Mouse (Mus musculus) intestine, embryonic 14.5 days (tissue): Measurements from ENCODE around the gene Clec16a. TPM values are rescaled to one million over a fixed set of nuclear protein-coding genes. Genes with fewer than 3 reads are reported as not detected.

Source experiments
- ATAC-seq: fragments of 200-750 bp; cut with Nextera tagmentation; replicated peaks from 2 replicates; pipeline ENCODE4 v1.8.0; 2017; ENCODE audit warnings: low read depth, moderate number of reproducible peaks, moderate TSS enrichment, moderate library complexity; ENCODE audit not compliant: low FRiP score, low TSS enrichment
- DNase-seq: peaks from one replicate; pipeline ENCODE4 v3.0.0-alpha.2; 2018; ENCODE audit warnings: low spot score
- H3K27ac ChIP-seq: fragments of 300-500 bp; sonication (generic); 2 replicates; pipeline ENCODE4 v1.5.1; 2014; ENCODE audit warnings: low read depth, mild to moderate bottlenecking, control low read depth
- H3K27me3 ChIP-seq: fragments of 300-500 bp; sonication (generic); replicated peaks from 2 replicates; pipeline ENCODE4 v1.6.1; 2014; ENCODE audit warnings: low read length, control low read depth; ENCODE audit not compliant: control insufficient read depth, insufficient read depth
- H3K36me3 ChIP-seq: fragments of 300-500 bp; sonication (generic); 2 replicates; pipeline ENCODE4 v1.6.1; 2014; ENCODE audit warnings: low read length, control low read depth; ENCODE audit not compliant: control insufficient read depth, insufficient read depth
- H3K4me1 ChIP-seq: fragments of 300-500 bp; sonication (generic); replicated peaks from 2 replicates; pipeline ENCODE4 v1.6.1; 2014; ENCODE audit warnings: low read length, control low read depth, mixed read lengths; ENCODE audit not compliant: control insufficient read depth, insufficient read depth
- H3K4me2 ChIP-seq: fragments of 300-500 bp; sonication (generic); 2 replicates; pipeline ENCODE4 v1.6.1; 2014; ENCODE audit warnings: low read length
- H3K4me3 ChIP-seq: fragments of 300-500 bp; sonication (generic); 2 replicates; pipeline ENCODE4 v1.5.1; 2014; ENCODE audit warnings: low read depth, low read length, control low read depth, mixed read lengths
- H3K9ac ChIP-seq: fragments of 300-500 bp; sonication (generic); 2 replicates; pipeline ENCODE4 v1.6.1; 2014; ENCODE audit warnings: mild to moderate bottlenecking, low read length
- H3K9me3 ChIP-seq: fragments of 300-500 bp; sonication (generic); 2 replicates; pipeline ENCODE4 v1.6.1; 2016; ENCODE audit warnings: low read length, control low read depth; ENCODE audit not compliant: control insufficient read depth
- WGBS: fragments of 180-500 bp; shearing (Covaris S2); extraction: QIAGEN DNeasy Blood & Tissue Kit; methylation state at CpG from one replicate; pipeline ENCODE4 v1.1.7; 2014; 5-methylcytosine and 5-hydroxymethylcytosine counted together
- polyA plus RNA-seq: library from polyadenylated mRNA; unstranded; fragments of >200 nt; fragmentation: Nextera tagmentation; extraction: Ambion mirVana; gene quantifications from 2 replicates; pipeline ENCODE4 v1.2.1, GENCODE M21; 2014

Clec16a gene
- polyA plus RNA-seq, 1 experiment from 2014 or later, result 26.6 TPM

- peak overlapping the region; percentile 43; the same call in 1 of the 2 replicates for H3K27ac ChIP-seq
Observed at GRCm38 (mm10) chr16:10540763-10541597, 4.2 kb upstream of the Clec16a start.

GRCm38 (mm10) chr16:10541598-10541930 is 3.6 kb upstream of the Clec16a start:
- Histone ChIP-seq H3K36me3 (0 out of 2 replicates have a peak, but pooled peaks cover 4% of the 10 kb centered on the region), H3K27ac (peak overlapping the region; percentile 43; the same call in 1 of the 2 replicates), H3K9ac (peak overlapping the region; percentile 86), H3K4me1 (peaks cover 32% of the 10 kb centered on the region), H3K27me3 (no peaks in the 10 kb centered on the region), H3K4me2 (peak overlapping the region; percentile 91), H3K4me3 (peak overlapping the region; percentile 83), H3K9me3 (no peaks in the 10 kb centered on the region)
- 13% methylated on average over 7 of the region's 7 CpGs for WGBS
- ATAC-seq (no peak), DNase-seq (peak; percentile 52)

More at GRCm38 (mm10) chr16:10540763-10541597, 4.2 kb upstream of the Clec16a start:
- Histone ChIP-seq H3K9me3 (no peaks in the 10 kb centered on the region), H3K4me1 (peaks cover 27% of the 10 kb centered on the region), H3K9ac (peak overlapping the region; percentile 34), H3K4me3 (peak overlapping the region; percentile 83), H3K27me3 (no peaks in the 10 kb centered on the region), H3K36me3 (0 out of 2 replicates have a peak, but pooled peaks cover 9% of the 10 kb centered on the region), H3K4me2 (peak overlapping the region; percentile 91)
- 63% methylated on average over 16 of the region's 16 CpGs for WGBS
- no peak for DNase-seq
- ATAC-seq, result no peak

- Histone ChIP-seq H3K9ac (peak overlapping the region; percentile 86), H3K4me1 (peaks cover 35% of the 10 kb centered on the region), H3K36me3 (0 out of 2 replicates have a peak, but pooled peaks cover 4% of the 10 kb centered on the region), H3K9me3 (no peaks in the 10 kb centered on the region), H3K4me3 (peak overlapping the region; percentile 83), H3K4me2 (peak overlapping the region; percentile 91), H3K27ac (peak overlapping the region; percentile 82), H3K27me3 (no peaks in the 10 kb centered on the region)
- ATAC-seq, result peak; percentile 16; the same call in 1 of the 2 replicates
- WGBS, result 2% methylated on average over 22 of the region's 22 CpGs
- peak; percentile 75 for DNase-seq
Observed at GRCm38 (mm10) chr16:10542266-10542665, 2.9 kb upstream of the Clec16a start.

GRCm38 (mm10) chr16:10542698-10543365 is 2.3 kb upstream of the Clec16a start, which contains the start of gene Dexi:
Gene Dexi (minus strand): TSS chr16:10543054.
- peak within 1 kb of the TSS; percentile 86 for H3K9ac ChIP-seq
- under 1% methylated on average over 54 of the region's 61 CpGs for WGBS
- H3K4me3 ChIP-seq, result peak within 1 kb of the TSS; percentile 83
- H3K36me3 ChIP-seq, result no peaks in the 10 kb centered on the region
- H3K9me3 ChIP-seq, result no peaks in the 10 kb centered on the region
- DNase-seq, result peak; percentile 89
- peaks cover 35% of the 10 kb centered on the region for H3K4me1 ChIP-seq
- H3K4me2 ChIP-seq, result peak within 1 kb of the TSS; percentile 91
- H3K27ac ChIP-seq, result peak within 1 kb of the TSS; percentile 82
- ATAC-seq, result peak; percentile 94
- no peaks in the 10 kb centered on the region for H3K27me3 ChIP-seq

DNA sequence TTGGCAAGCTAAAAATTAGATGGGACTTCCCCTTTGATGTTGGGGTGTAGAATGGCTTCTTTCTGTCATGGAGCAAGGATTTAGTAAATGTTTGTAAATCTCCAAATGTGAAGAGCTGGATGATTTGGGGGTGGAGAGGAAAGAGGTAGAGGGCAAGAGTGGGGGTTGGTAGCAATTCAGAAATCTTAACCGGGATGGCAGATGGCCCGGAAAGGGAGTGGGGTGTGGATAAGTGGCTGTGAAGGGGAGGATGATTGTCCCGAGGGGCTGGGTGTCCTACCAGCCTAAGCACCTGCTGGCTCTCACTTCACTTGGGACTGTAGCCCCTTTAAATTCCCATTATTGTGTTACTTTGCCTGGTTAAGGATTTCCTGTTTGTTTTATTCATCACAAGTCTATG is 1.7 kb downstream of the Clec16a start:
- no peak overlapping the region for H3K4me3 ChIP-seq
- no peak for ATAC-seq
- no peak for DNase-seq
- peaks cover 16% of the 10 kb centered on the region for H3K4me1 ChIP-seq
- H3K9me3 ChIP-seq, result no peaks in the 10 kb centered on the region
- H3K9ac ChIP-seq, result no peak overlapping the region
- no peak overlapping the region for H3K27ac ChIP-seq
- no peak overlapping the region for H3K4me2 ChIP-seq
- H3K36me3 ChIP-seq, result no peaks in the 10 kb centered on the region
- H3K27me3 ChIP-seq, result no peaks in the 10 kb centered on the region
- 69% methylated on average over 3 of the region's 3 CpGs for WGBS

GRCm38 (mm10) chr16:10548938-10549337 is 3.8 kb downstream of the Clec16a start:
- Histone ChIP-seq H3K27ac (no peak overlapping the region), H3K4me3 (no peak overlapping the region), H3K36me3 (no peaks in the 10 kb centered on the region), H3K9me3 (no peaks in the 10 kb centered on the region), H3K4me1 (peaks cover 12% of the 10 kb centered on the region), H3K4me2 (no peak overlapping the region), H3K9ac (no peak overlapping the region), H3K27me3 (no peaks in the 10 kb centered on the region)
- no peak for ATAC-seq
- no peak for DNase-seq
- 63% methylated on average over 3 of the region's 3 CpGs for WGBS

DNA sequence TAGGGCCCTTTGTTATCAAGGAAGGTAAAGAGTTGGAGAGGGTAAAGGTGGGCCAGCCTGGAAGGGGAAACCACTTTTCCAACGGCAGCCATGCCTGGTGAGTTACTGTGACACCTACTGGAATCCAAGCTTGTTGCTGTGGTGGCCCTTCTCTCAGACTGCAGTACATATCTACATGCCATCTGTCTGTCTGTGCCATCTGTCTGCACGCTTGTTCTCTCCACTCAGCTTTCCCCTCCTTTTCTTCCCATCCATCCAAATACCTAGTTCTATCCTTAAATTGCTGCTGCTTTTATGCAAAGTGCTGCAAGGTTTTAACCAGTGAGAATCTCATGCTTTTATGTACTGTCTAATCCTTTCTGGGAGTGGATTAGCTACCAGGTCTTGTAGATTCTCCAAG is 4.5 kb downstream of the Clec16a start:
- Histone ChIP-seq H3K4me2 (no peak overlapping the region), H3K27ac (no peak overlapping the region), H3K9ac (no peak overlapping the region), H3K27me3 (no peaks in the 10 kb centered on the region), H3K9me3 (no peaks in the 10 kb centered on the region), H3K4me1 (peaks cover 12% of the 10 kb centered on the region), H3K4me3 (no peak overlapping the region), H3K36me3 (no peaks in the 10 kb centered on the region)
- no peak for ATAC-seq
- DNase-seq, result no peak
- WGBS, result 86% methylated on average over 2 of the region's 2 CpGs

GRCm38 (mm10) chr16:10551592-10551991 is 6.5 kb downstream of the Clec16a start:
- H3K9ac ChIP-seq, result no peak overlapping the region
- peaks cover 3% of the 10 kb centered on the region; the same call in 1 of the 2 replicates for H3K4me1 ChIP-seq
- H3K27ac ChIP-seq, result no peak overlapping the region
- H3K9me3 ChIP-seq, result no peaks in the 10 kb centered on the region
- no peaks in the 10 kb centered on the region for H3K36me3 ChIP-seq
- no peak for DNase-seq
- WGBS, result 77% methylated on average over 4 of the region's 4 CpGs
- H3K27me3 ChIP-seq, result no peaks in the 10 kb centered on the region
- no peak overlapping the region for H3K4me3 ChIP-seq
- no peak overlapping the region for H3K4me2 ChIP-seq
- no peak for ATAC-seq
